Mouse (Mus musculus) CH12.LX (cell line): ENCODE data around the gene Lrrc75a.

Experiments used
- CTCF ChIP-seq, 2 experiments: IDR thresholded peaks in 1 of 2; conservative IDR thresholded peaks in 1 of 2; 2 replicates each; pipeline ENCODE4 v1.5.1; 2011 to 2012; ENCODE audit warnings: low read depth in 2 of 2, low read length in 2 of 2, improper control_type of control experiment in 1 of 2, inconsistent platforms in 1 of 2, mild to moderate bottlenecking in 1 of 2, moderate library complexity in 1 of 2
- PAX5 ChIP-seq: IDR thresholded peaks from 2 replicates; pipeline ENCODE4 v1.6.1; 2012; ENCODE audit warnings: low read length, inconsistent platforms, mixed read lengths
- POLR2AphosphoS2 ChIP-seq: IDR thresholded peaks from 2 replicates; pipeline ENCODE4 v1.6.1; 2011; ENCODE audit warnings: low read depth, low read length, improper control_type of control experiment
- ZKSCAN1 ChIP-seq: IDR thresholded peaks from 2 replicates; pipeline ENCODE4 v1.6.1; 2012; ENCODE audit warnings: low read depth, inconsistent platforms, low read length, improper control_type of control experiment, borderline replicate concordance

DNA sequence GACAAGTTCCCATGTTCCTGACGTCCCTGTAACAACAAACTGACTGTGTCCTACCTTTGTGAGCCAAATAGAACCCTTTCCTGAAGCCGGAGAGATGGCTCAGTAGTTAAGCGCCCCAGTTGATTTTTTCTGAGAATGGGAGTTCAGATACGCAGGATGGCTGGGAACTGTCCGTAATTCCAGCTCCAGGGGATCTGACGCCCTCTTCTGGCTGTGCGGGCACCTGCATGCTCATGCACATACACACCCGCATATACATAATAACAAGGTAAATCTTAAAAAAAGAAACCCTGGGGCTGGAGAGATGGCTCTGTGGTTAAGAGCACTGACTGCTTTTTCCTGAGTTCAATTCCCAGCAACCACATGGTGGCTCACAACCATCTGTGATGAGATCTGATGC lies 46.8 kb upstream of the Lrrc75a start:
- TF ChIP-seq CTCF (conservative IDR thresholded peaks at IDR 0.05 in 1 of 2, IDR thresholded peaks at IDR 0.05 in 1 of 2; ENCODE audit: low read depth in 2 of 2, low read length in 2 of 2) = peak in 1 of 2 experiments; percentile 38; a peak in 2 of 4 replicates
- TF ChIP-seq ZKSCAN1 = no peak
- TF ChIP-seq POLR2AphosphoS2 = no peak
- no peak for TF ChIP-seq PAX5
